24 mouse cellular contexts compared by ENCODE assay signal in genomic region chr15:81339158-81339557, GRCm38 (mm10). TPM values are rescaled to one million over a fixed set of nuclear protein-coding genes. Genes with fewer than 3 reads are reported as not detected.
DNase-seq lines count a peak whose midpoint lies in the region; ATAC-seq and TF ChIP-seq lines count a peak whose summit lies in the region.
"Had no signal": no experiment of that assay in that cellular context is flagged by ENCODE, and none has a peak within 500 bp of the region (broad histone marks: within the 10 kb centered on the region; RNA-seq: fewer than 3 reads in every experiment).

No protein-coding gene starts in this region.

- H3K27ac ChIP-seq in liver, postnatal 0 days (ENCODE audit: low read depth) = no peak overlapping the region
- 0 out of 2 replicates have a peak overlapping the region, but pooled peaks have one; percentile 49 for H3K27ac ChIP-seq in brown adipose tissue, adult 24 weeks (replicated peaks; ENCODE audit: low read depth, low read length)
- H3K27ac ChIP-seq: embryonic facial prominence, embryonic 13.5 days; embryonic facial prominence, embryonic 15.5 days; forebrain, embryonic 10.5 days; forebrain, embryonic 12.5 days had no signal

- peaks cover 19% of the 10 kb centered on the region for H3K4me1 ChIP-seq in liver, postnatal 0 days (ENCODE audit: insufficient read depth)
- peaks cover 9% of the 10 kb centered on the region; the same call in 1 of the 2 replicates for H3K4me1 ChIP-seq in brown adipose tissue, adult 24 weeks (ENCODE audit: control insufficient read depth, insufficient read depth, insufficient read length, low read length)
- H3K4me1 ChIP-seq: embryonic facial prominence, embryonic 13.5 days; embryonic facial prominence, embryonic 15.5 days; forebrain, embryonic 10.5 days; forebrain, embryonic 12.5 days had no signal

- no peak for TF ChIP-seq EP300 in liver, postnatal 0 days (IDR thresholded peaks at IDR 0.05; ENCODE audit: low read depth)

- peak; percentile 30 for DNase-seq in heart, adult 11 months
- DNase-seq in heart, adult 9 months (ENCODE audit: low spot score in 2 of 2) = no peak
- no peak for DNase-seq in liver, postnatal 0 days
- no peak for DNase-seq in liver
- peak; percentile 45 for DNase-seq in lung, postnatal 36 days
- DNase-seq in lung, postnatal 4 days = no peak
- no peak for DNase-seq in cerebellum, postnatal 25 days
- DNase-seq: adrenal gland, adult 8-10 months; adrenal gland, postnatal 14 days; adrenal gland, postnatal 36 days; cerebellum, adult 11 months; cerebellum, adult 18-20 months; cerebellum, adult 8-10 months; cerebellum, adult 9-11 months; cerebellum, postnatal 14 days; embryo, embryonic 11 days had no signal

- no peak overlapping the region for H3K4me3 ChIP-seq in liver, postnatal 0 days (ENCODE audit: low read depth, low read length)
- H3K4me3 ChIP-seq in brown adipose tissue, adult 24 weeks (ENCODE audit: insufficient read depth, low read depth, low read length) = no peak overlapping the region
- H3K4me3 ChIP-seq: embryonic facial prominence, embryonic 13.5 days; embryonic facial prominence, embryonic 15.5 days; erythroblast, embryonic 14.5 days; forebrain, embryonic 10.5 days; forebrain, embryonic 12.5 days had no signal

- WGBS in liver, postnatal 0 days (ENCODE audit: insufficient replicate concordance) = 83% methylated on average over 3 of the region's 3 CpGs

- no peaks in the 10 kb centered on the region for H3K9me3 ChIP-seq in liver, postnatal 0 days (ENCODE audit: low read length)
- H3K9me3 ChIP-seq: embryonic facial prominence, embryonic 13.5 days; embryonic facial prominence, embryonic 15.5 days; forebrain, embryonic 10.5 days; forebrain, embryonic 12.5 days had no signal

- H3K36me3 ChIP-seq in liver, postnatal 0 days (replicated peaks; ENCODE audit: insufficient read depth, low read length) = peaks cover 28% of the 10 kb centered on the region

- H3K9ac ChIP-seq in liver, postnatal 0 days (replicated peaks) = no peak overlapping the region
- H3K9ac ChIP-seq: embryonic facial prominence, embryonic 13.5 days; embryonic facial prominence, embryonic 15.5 days; forebrain, embryonic 12.5 days had no signal

- no peaks in the 10 kb centered on the region for H3K27me3 ChIP-seq in liver, postnatal 0 days (ENCODE audit: insufficient read depth, low read length)
- H3K27me3 ChIP-seq: embryonic facial prominence, embryonic 13.5 days; embryonic facial prominence, embryonic 15.5 days; forebrain, embryonic 12.5 days had no signal

- ATAC-seq in liver, postnatal 0 days = peak; percentile 56; the same call in 1 of the 2 replicates
- ATAC-seq: forebrain, embryonic 14.5 days; forebrain, embryonic 16.5 days had no signal

- no peak for TF ChIP-seq CTCF in liver, postnatal 0 days (IDR thresholded peaks at IDR 0.05; ENCODE audit: low read depth)

- H3K4me2 ChIP-seq in liver, postnatal 0 days (ENCODE audit: low read depth, low read length) = no peak overlapping the region
- H3K4me2 ChIP-seq: embryonic facial prominence, embryonic 13.5 days; embryonic facial prominence, embryonic 15.5 days; forebrain, embryonic 12.5 days had no signal

RNA-seq across cellular contexts. Expression of gene Slc25a17, which starts 21.5 kb away (rescaled TPM):
- 37.8 and 38.6 TPM in 2 replicates for polyA plus RNA-seq in liver, postnatal 0 days (2015; fragmentation: Nextera tagmentation; extraction: Ambion mirVana)
- polyA plus RNA-seq in brown adipose tissue, adult 24 weeks (2012; ENCODE audit: insufficient read depth, insufficient read length, missing spikeins) = 109 and 113 TPM in 2 replicates

Comparison
In these comparisons a context has a peak if more than half of its experiments do, and no peak if none do; other contexts are left out.
1. DNase-seq: peak in heart, adult 11 months (single experiment) and lung, postnatal 36 days (single experiment); none in heart, adult 9 months (0 of 2), liver, postnatal 0 days (single experiment), liver (single experiment), lung, postnatal 4 days (0 of 2) and cerebellum, postnatal 25 days (0 of 2).